Mouse (Mus musculus) testis, adult 2 months (tissue): ENCODE measurements around the gene Cog4. TPM values are rescaled to one million over a fixed set of nuclear protein-coding genes. Genes with fewer than 3 reads are reported as not detected.

Source experiments
- H3K27ac ChIP-seq: fragments of 200-500 bp; 2 replicates; pipeline ENCODE4 v1.5.1; 2012; ENCODE audit warnings: low read depth, low read length; ENCODE audit not compliant: control insufficient read depth, insufficient read depth
- H3K27me3 ChIP-seq: fragments of 200-500 bp; 2 replicates; pipeline ENCODE4 v1.6.1; 2012; ENCODE audit warnings: mild to moderate bottlenecking, low read length, moderate library complexity; ENCODE audit not compliant: control insufficient read depth, insufficient read depth
- H3K36me3 ChIP-seq: fragments of 200-500 bp; 2 replicates; pipeline ENCODE4 v1.6.1; 2012; ENCODE audit warnings: mild to moderate bottlenecking, low read length; ENCODE audit not compliant: control insufficient read depth, insufficient read depth
- H3K4me1 ChIP-seq: fragments of 200-500 bp; 2 replicates; pipeline ENCODE4 v1.6.1; 2012; ENCODE audit warnings: low read length; ENCODE audit not compliant: control insufficient read depth, insufficient read depth
- H3K4me3 ChIP-seq: fragments of 200-500 bp; 2 replicates; pipeline ENCODE4 v1.5.1; 2012; ENCODE audit warnings: low read depth, mild to moderate bottlenecking, low read length, moderate library complexity, mixed read lengths; ENCODE audit not compliant: control insufficient read depth
- CTCF ChIP-seq: fragments of 200-500 bp; IDR thresholded peaks from 2 replicates; pipeline ENCODE4 v1.5.1; 2012; ENCODE audit warnings: low read depth, mild to moderate bottlenecking, inconsistent platforms, low read length, moderate library complexity; ENCODE audit not compliant: control insufficient read depth, insufficient read depth, insufficient replicate concordance
- POLR2A ChIP-seq: fragments of 200-500 bp; IDR thresholded peaks from 2 replicates; pipeline ENCODE4 v1.6.1; 2012; ENCODE audit warnings: low read depth, mild to moderate bottlenecking, inconsistent platforms, low read length, moderate library complexity; ENCODE audit not compliant: control insufficient read depth
- polyA plus RNA-seq: library from polyadenylated mRNA; depleted of rRNA; stranded (reverse); fragments of >200 nt; gene quantifications from 2 replicates; pipeline ENCODE4 v1.2.3, GENCODE M21; 2012

The Cog4 gene
- polyA plus RNA-seq, 1 experiment: 49.6 TPM

GRCm38 (mm10) chr8:110828511-110828910 lies 17.9 kb upstream of the Cog4 start:
- H3K4me3 ChIP-seq: no peak overlapping the region
- no peaks in the 10 kb centered on the region for H3K27me3 ChIP-seq
- TF ChIP-seq POLR2A (no peak), CTCF (no peak)
- peaks cover 13% of the 10 kb centered on the region for H3K36me3 ChIP-seq
- no peaks in the 10 kb centered on the region for H3K4me1 ChIP-seq
- no peak overlapping the region for H3K27ac ChIP-seq

GRCm38 (mm10) chr8:110831956-110832355 lies 14.4 kb upstream of the Cog4 start:
- Histone ChIP-seq H3K27me3 (no peaks in the 10 kb centered on the region), H3K36me3 (peaks cover 4% of the 10 kb centered on the region), H3K27ac (no peak overlapping the region), H3K4me1 (no peaks in the 10 kb centered on the region), H3K4me3 (no peak overlapping the region)
- TF ChIP-seq POLR2A: no peak
- TF ChIP-seq CTCF: no peak

GRCm38 (mm10) chr8:110842012-110842574 lies 4.3 kb upstream of the Cog4 start:
- Histone ChIP-seq H3K27ac (no peak overlapping the region), H3K36me3 (peaks cover 8% of the 10 kb centered on the region), H3K4me1 (no peaks in the 10 kb centered on the region), H3K27me3 (no peaks in the 10 kb centered on the region), H3K4me3 (no peak overlapping the region)
- TF ChIP-seq POLR2A: no peak
- no peak for TF ChIP-seq CTCF

- no peaks in the 10 kb centered on the region for H3K27me3 ChIP-seq
- H3K36me3 ChIP-seq: peaks cover 6% of the 10 kb centered on the region
- no peak overlapping the region for H3K4me3 ChIP-seq
- no peak overlapping the region for H3K27ac ChIP-seq
- TF ChIP-seq CTCF (no peak), POLR2A (no peak)
- H3K4me1 ChIP-seq: no peaks in the 10 kb centered on the region; the same call in 1 of the 2 replicates
Observed at GRCm38 (mm10) chr8:110843207-110843606, 3.2 kb upstream of the Cog4 start.

- peaks cover 6% of the 10 kb centered on the region for H3K36me3 ChIP-seq
- no peaks in the 10 kb centered on the region; the same call in 1 of the 2 replicates for H3K4me1 ChIP-seq
- no peaks in the 10 kb centered on the region for H3K27me3 ChIP-seq
- TF ChIP-seq POLR2A (no peak), CTCF (no peak)
- H3K27ac ChIP-seq: no peak overlapping the region
- H3K4me3 ChIP-seq: no peak overlapping the region
Observed at GRCm38 (mm10) chr8:110844941-110845340, 1.5 kb upstream of the Cog4 start.

GRCm38 (mm10) chr8:110845821-110846404 lies 487 bp upstream of the Cog4 start:
- TF ChIP-seq CTCF (no peak), POLR2A (no peak)
- peak overlapping the region; percentile 97 for H3K4me3 ChIP-seq
- no peaks in the 10 kb centered on the region; the same call in 1 of the 2 replicates for H3K4me1 ChIP-seq
- H3K27ac ChIP-seq: peak overlapping the region; percentile 92
- peaks cover 7% of the 10 kb centered on the region for H3K36me3 ChIP-seq
- no peaks in the 10 kb centered on the region for H3K27me3 ChIP-seq

GRCm38 (mm10) chr8:110847171-110847549 lies 760 bp downstream of the Cog4 start:
- Histone ChIP-seq H3K4me1 (no peaks in the 10 kb centered on the region; the same call in 1 of the 2 replicates), H3K4me3 (peak overlapping the region; percentile 97), H3K36me3 (peaks cover 8% of the 10 kb centered on the region), H3K27me3 (no peaks in the 10 kb centered on the region), H3K27ac (peak overlapping the region; percentile 92)
- TF ChIP-seq CTCF: no peak
- no peak for TF ChIP-seq POLR2A
